Mouse (Mus musculus) heart, adult 2 months (tissue): ENCODE measurements around the gene Rspry1. TPM values are rescaled to one million over a fixed set of nuclear protein-coding genes. Genes with fewer than 3 reads are reported as not detected.

Experiments used
- DNase-seq, 2 experiments: peaks; one replicate each; pipeline ENCODE4 v3.0.0; 2021
- H3K27ac ChIP-seq: fragments of 200-600 bp; 2 replicates; pipeline ENCODE4 v1.8.1; 2022
- H3K27me3 ChIP-seq: fragments of 200-500 bp; 2 replicates; pipeline ENCODE4 v1.6.1; 2012; ENCODE audit warnings: mild to moderate bottlenecking, low read length, inconsistent platforms, mixed read lengths; ENCODE audit not compliant: control insufficient read depth, insufficient read depth
- H3K36me3 ChIP-seq: fragments of 200-500 bp; 2 replicates; pipeline ENCODE4 v1.6.1; 2012; ENCODE audit warnings: low read length, inconsistent platforms; ENCODE audit not compliant: control insufficient read depth, insufficient read depth
- H3K4me1 ChIP-seq: fragments of 200-500 bp; 2 replicates; pipeline ENCODE4 v1.6.1; 2011; ENCODE audit warnings: low read length; ENCODE audit not compliant: control insufficient read depth, insufficient read depth
- H3K4me3 ChIP-seq: fragments of 200-600 bp; 2 replicates; pipeline ENCODE4 v1.8.1; 2022
- H3K79me2 ChIP-seq: fragments of 200-500 bp; replicated peaks from 2 replicates; pipeline ENCODE4 v1.6.1; 2012; ENCODE audit warnings: mild to moderate bottlenecking, inconsistent platforms, low read length, moderate library complexity, mixed read lengths; ENCODE audit not compliant: control insufficient read depth, insufficient read depth
- H3K9ac ChIP-seq: fragments of 200-500 bp; 2 replicates; pipeline ENCODE4 v1.6.1; 2012; ENCODE audit warnings: low read depth, mild to moderate bottlenecking, control low read depth, inconsistent platforms, low read length, mixed read lengths
- CTCF ChIP-seq: fragments of 200-600 bp; IDR thresholded peaks from 2 replicates; pipeline ENCODE4 v1.8.1; 2022; ENCODE audit warnings: antibody characterized with exemption, mild to moderate bottlenecking, moderate library complexity
- EP300 ChIP-seq: fragments of 200-500 bp; IDR thresholded peaks from 2 replicates; pipeline ENCODE4 v1.6.1; 2011; ENCODE audit warnings: low read depth, low read length, control low read depth; ENCODE audit not compliant: insufficient read depth
- POLR2A ChIP-seq: fragments of 200-500 bp; IDR thresholded peaks from 2 replicates; pipeline ENCODE4 v1.6.1; 2011; ENCODE audit warnings: mild to moderate bottlenecking, low read depth, low read length, control low read depth; ENCODE audit not compliant: insufficient read depth
- WGBS: fragments of 180-500 bp; shearing (Covaris S2); methylation state at CpG from one replicate; pipeline ENCODE4 v1.1.7; 2018; 5-methylcytosine and 5-hydroxymethylcytosine counted together
- intact Hi-C: fragments of 180-260 bp; cut with DNase I; formaldehyde crosslinking; loops from one replicate; pipeline ENCODE4 v1.15.1; 2025
- polyA plus RNA-seq: library from polyadenylated mRNA; depleted of rRNA; stranded (reverse); fragments of >200 nt; gene quantifications from 2 replicates; pipeline ENCODE4 v1.2.3, GENCODE M21; 2012
- total RNA-seq, 2 experiments: library from RNA; stranded (reverse); gene quantifications; 2 replicates each; pipeline ENCODE4 v1.2.3; 2021

Gene Rspry1
- total and polyA plus RNA-seq, 3 experiments, result 3.8 to 10.6 (median 10.1) TPM

GRCm38 (mm10) chr8:94680414-94680813, 78.7 kb downstream of the Rspry1 start:
- intact Hi-C loops, result no loop called here
- DNase-seq, result no peak
- no peaks in the 10 kb centered on the region for H3K79me2 ChIP-seq
- no peak overlapping the region for H3K4me3 ChIP-seq
- no peaks in the 10 kb centered on the region for H3K36me3 ChIP-seq
- H3K4me1 ChIP-seq, result peaks cover 5% of the 10 kb centered on the region
- 88% methylated on average over 3 of the region's 3 CpGs for WGBS
- no peak overlapping the region for H3K9ac ChIP-seq
- no peaks in the 10 kb centered on the region for H3K27me3 ChIP-seq
- TF ChIP-seq CTCF, result peak; percentile 38
- TF ChIP-seq POLR2A, result no peak
- no peak overlapping the region for H3K27ac ChIP-seq

GRCm38 (mm10) chr8:94682732-94683524, 81.2 kb downstream of the Rspry1 start:
- no peak for TF ChIP-seq EP300
- no peak for TF ChIP-seq POLR2A
- TF ChIP-seq CTCF, result no peak
- Histone ChIP-seq H3K4me1 (peaks cover 5% of the 10 kb centered on the region), H3K27me3 (no peaks in the 10 kb centered on the region), H3K4me3 (no peak overlapping the region), H3K36me3 (no peaks in the 10 kb centered on the region), H3K27ac (no peak overlapping the region), H3K9ac (no peak overlapping the region), H3K79me2 (no peaks in the 10 kb centered on the region)
- no peak for DNase-seq
- 69% methylated on average over 16 of the region's 16 CpGs for WGBS
- intact Hi-C loops, result no loop called here

DNA sequence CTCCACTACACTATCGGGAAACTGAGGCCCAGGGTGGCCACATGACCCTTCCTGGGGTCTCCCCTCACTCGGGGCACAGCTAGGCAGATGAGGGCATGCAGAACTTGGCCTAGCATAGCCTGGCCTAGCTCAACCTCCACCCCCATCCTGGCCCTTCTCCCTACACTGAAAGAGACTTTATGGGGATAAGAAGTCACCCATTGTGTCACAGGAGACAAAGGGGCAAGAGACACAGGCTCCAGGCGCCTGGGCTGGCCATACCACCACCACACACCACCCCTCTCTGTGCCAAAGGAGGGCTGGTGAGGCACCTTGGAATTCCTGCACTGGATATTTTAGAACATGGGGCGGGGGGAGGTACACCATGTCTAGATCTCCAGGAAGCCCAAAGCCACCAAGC, 82.5 kb downstream of the Rspry1 start:
- DNase-seq, result no peak
- no peak overlapping the region for H3K27ac ChIP-seq
- H3K4me3 ChIP-seq, result no peak overlapping the region
- no peaks in the 10 kb centered on the region for H3K36me3 ChIP-seq
- H3K27me3 ChIP-seq, result no peaks in the 10 kb centered on the region
- WGBS, result 77% methylated on average over 4 of the region's 4 CpGs
- H3K4me1 ChIP-seq, result peaks cover 3% of the 10 kb centered on the region
- no peak overlapping the region for H3K9ac ChIP-seq
- TF ChIP-seq POLR2A, result no peak
- no peak for TF ChIP-seq CTCF
- TF ChIP-seq EP300, result no peak
- H3K79me2 ChIP-seq, result no peaks in the 10 kb centered on the region
- intact Hi-C loops, result no loop called here

GRCm38 (mm10) chr8:94685953-94686352, 84.2 kb downstream of the Rspry1 start:
- TF ChIP-seq CTCF, result no peak
- TF ChIP-seq POLR2A, result no peak
- TF ChIP-seq EP300, result no peak
- Histone ChIP-seq H3K79me2 (no peaks in the 10 kb centered on the region), H3K36me3 (no peaks in the 10 kb centered on the region), H3K27ac (no peak overlapping the region), H3K27me3 (no peaks in the 10 kb centered on the region), H3K4me1 (peaks cover 3% of the 10 kb centered on the region), H3K9ac (no peak overlapping the region), H3K4me3 (no peak overlapping the region)
- intact Hi-C loops, result no loop called here
- 59% methylated on average over 9 of the region's 9 CpGs for WGBS
- no peak for DNase-seq

DNA sequence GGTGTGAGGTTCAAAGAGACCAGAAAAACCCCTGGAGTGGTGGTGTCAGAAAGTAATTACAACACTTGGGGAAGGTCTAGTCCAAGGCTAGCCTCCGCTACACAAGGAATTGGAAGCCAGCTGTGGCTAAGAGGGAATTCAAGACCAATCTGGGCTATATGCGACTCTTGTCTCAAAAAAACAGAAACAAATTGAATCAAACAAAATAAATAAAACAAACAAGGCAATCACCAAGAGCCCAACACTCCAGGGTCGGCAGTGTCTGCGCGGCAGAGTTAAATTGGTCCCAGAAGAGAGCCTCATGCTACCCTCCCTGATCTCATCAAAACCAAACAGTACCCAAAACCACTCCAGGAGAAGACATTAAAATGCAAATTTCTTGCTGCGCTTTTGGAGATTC, 93.0 kb downstream of the Rspry1 start:
- H3K79me2 ChIP-seq, result no peaks in the 10 kb centered on the region
- peak in 1 of 2 experiments; percentile 11 for DNase-seq
- peaks cover 10% of the 10 kb centered on the region for H3K27me3 ChIP-seq
- H3K36me3 ChIP-seq, result no peaks in the 10 kb centered on the region
- no peaks in the 10 kb centered on the region for H3K4me1 ChIP-seq
- H3K27ac ChIP-seq, result no peak overlapping the region
- intact Hi-C loops, result no loop called here
- no peak for TF ChIP-seq EP300
- TF ChIP-seq CTCF, result no peak
- no peak for TF ChIP-seq POLR2A
- H3K4me3 ChIP-seq, result no peak overlapping the region
- 18% methylated on average over 6 of the region's 6 CpGs for WGBS
- no peak overlapping the region for H3K9ac ChIP-seq

DNA sequence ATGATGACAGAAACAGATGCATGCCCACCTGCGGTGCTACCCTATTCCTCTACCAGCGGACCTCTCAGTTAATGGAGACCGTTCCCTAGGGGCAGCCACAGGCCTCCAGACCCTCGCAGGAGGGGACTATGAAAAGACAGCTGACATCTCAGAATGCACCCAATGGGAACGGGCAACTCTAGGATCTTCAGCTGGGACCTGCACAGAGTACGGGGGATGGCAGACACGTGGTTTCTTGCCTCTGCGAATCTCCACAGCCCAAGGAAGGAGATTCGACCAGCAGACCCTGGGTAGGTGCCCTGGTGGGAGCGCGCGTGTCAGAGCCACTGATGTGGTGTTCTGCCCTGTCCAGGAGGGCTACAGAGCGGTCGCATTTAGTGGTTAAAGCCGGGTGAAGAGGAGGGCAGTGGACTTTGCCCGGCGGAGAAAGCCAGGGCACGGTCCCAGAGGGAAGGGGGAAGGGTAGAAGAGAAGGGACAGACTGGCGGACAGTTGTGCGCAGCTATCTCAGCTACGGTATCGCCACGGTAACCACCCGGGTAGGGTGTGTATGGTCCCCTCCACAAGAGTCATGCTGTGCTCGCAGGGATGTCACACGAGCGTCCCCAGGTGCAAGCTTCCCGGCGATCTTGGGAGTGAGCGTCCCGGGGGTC, 93.7 kb downstream of the Rspry1 start:
- no peak overlapping the region for H3K9ac ChIP-seq
- peaks cover 10% of the 10 kb centered on the region for H3K27me3 ChIP-seq
- no peak for TF ChIP-seq POLR2A
- TF ChIP-seq CTCF, result no peak
- TF ChIP-seq EP300, result no peak
- no peaks in the 10 kb centered on the region for H3K36me3 ChIP-seq
- H3K27ac ChIP-seq, result no peak overlapping the region
- intact Hi-C loops, result no loop called here
- peak overlapping the region; percentile 36 for H3K4me3 ChIP-seq
- no peaks in the 10 kb centered on the region for H3K4me1 ChIP-seq
- peak in 1 of 2 experiments; percentile 22 for DNase-seq
- WGBS, result 2% methylated on average over 31 of the region's 31 CpGs
- no peaks in the 10 kb centered on the region for H3K79me2 ChIP-seq
